Mouse (Mus musculus) hindbrain, embryonic 15.5 days (tissue): ENCODE measurements around the gene 0610010K14Rik. TPM values are rescaled to one million over a fixed set of nuclear protein-coding genes. Genes with fewer than 3 reads are reported as not detected.

Experiments
- ATAC-seq: fragments of 200-750 bp; cut with Nextera tagmentation; 2 replicates; pipeline ENCODE4 v1.8.0; 2017; ENCODE audit warnings: low read depth, moderate number of reproducible peaks, moderate TSS enrichment; ENCODE audit not compliant: low FRiP score
- H3K27ac ChIP-seq: fragments of 300-500 bp; sonication (generic); replicated peaks from 2 replicates; pipeline ENCODE4 v1.5.1; 2015; ENCODE audit warnings: mild to moderate bottlenecking, inconsistent platforms
- H3K27me3 ChIP-seq: fragments of 300-500 bp; sonication (generic); 2 replicates; pipeline ENCODE4 v1.6.1; 2015; ENCODE audit warnings: control low read depth, inconsistent platforms
- H3K36me3 ChIP-seq: fragments of 300-500 bp; sonication (generic); 2 replicates; pipeline ENCODE4 v1.6.1; 2015; ENCODE audit warnings: control low read depth, inconsistent platforms
- H3K4me1 ChIP-seq: fragments of 300-500 bp; sonication (generic); replicated peaks from 2 replicates; pipeline ENCODE4 v1.6.1; 2015; ENCODE audit warnings: control low read depth, inconsistent platforms
- H3K4me2 ChIP-seq: fragments of 300-500 bp; sonication (generic); 2 replicates; pipeline ENCODE4 v1.6.1; 2015; ENCODE audit warnings: moderate library complexity, mild to moderate bottlenecking, inconsistent platforms
- H3K4me3 ChIP-seq: fragments of 300-500 bp; sonication (generic); 2 replicates; pipeline ENCODE4 v1.5.1; 2015; ENCODE audit warnings: mild to moderate bottlenecking, inconsistent platforms
- H3K9ac ChIP-seq: fragments of 300-500 bp; sonication (generic); 2 replicates; pipeline ENCODE4 v1.6.1; 2015; ENCODE audit warnings: inconsistent platforms
- H3K9me3 ChIP-seq: fragments of 300-500 bp; sonication (generic); 2 replicates; pipeline ENCODE4 v1.6.1; 2016; ENCODE audit warnings: control low read depth, inconsistent platforms
- WGBS: fragments of 180-500 bp; shearing (Covaris S2); methylation state at CpG from one replicate; pipeline ENCODE4 v1.1.7; 2015; 5-methylcytosine and 5-hydroxymethylcytosine counted together
- polyA plus RNA-seq: library from polyadenylated mRNA; unstranded; fragments of >200 nt; fragmentation: Nextera tagmentation; extraction: Ambion mirVana; gene quantifications from 2 replicates; pipeline ENCODE4 v1.2.1, GENCODE M21; 2015

The 0610010K14Rik gene
- polyA plus RNA-seq, 1 experiment from 2014 or later = 175 TPM

- Histone ChIP-seq H3K4me1 (peaks cover 26% of the 10 kb centered on the region), H3K36me3 (peaks cover 6% of the 10 kb centered on the region; the same call in 1 of the 2 replicates), H3K4me3 (peak within 1 kb of the TSS; percentile 42), H3K27me3 (peaks cover 39% of the 10 kb centered on the region), H3K4me2 (peak within 1 kb of the TSS; percentile 84), H3K27ac (no peak within 1 kb of the TSS), H3K9ac (peak within 1 kb of the TSS; percentile 44), H3K9me3 (no peaks in the 10 kb centered on the region)
- WGBS = 58% methylated on average over 6 of the region's 6 CpGs
- ATAC-seq = no peak
Observed at GRCm38 (mm10) chr11:70212423-70212822, 25.3 kb downstream of the 0610010K14Rik start, which contains the start of gene Slc16a11. Gene Slc16a11, plus strand, starts transcription at chr11:70212752.

GRCm38 (mm10) chr11:70211972-70212371 is 25.7 kb downstream of the 0610010K14Rik start:
- H3K4me3 ChIP-seq = no peak overlapping the region
- no peak for ATAC-seq
- 78% methylated on average over 6 of the region's 6 CpGs for WGBS
- peaks cover 26% of the 10 kb centered on the region for H3K4me1 ChIP-seq
- no peak overlapping the region for H3K27ac ChIP-seq
- H3K9me3 ChIP-seq = no peaks in the 10 kb centered on the region
- no peak overlapping the region for H3K9ac ChIP-seq
- H3K4me2 ChIP-seq = no peak overlapping the region
- H3K27me3 ChIP-seq = peaks cover 37% of the 10 kb centered on the region
- H3K36me3 ChIP-seq = peaks cover 2% of the 10 kb centered on the region; the same call in 1 of the 2 replicates

GRCm38 (mm10) chr11:70210681-70211080 is 27.0 kb downstream of the 0610010K14Rik start:
- Histone ChIP-seq H3K27ac (no peak overlapping the region), H3K9me3 (no peaks in the 10 kb centered on the region), H3K4me1 (peaks cover 26% of the 10 kb centered on the region), H3K27me3 (peaks cover 24% of the 10 kb centered on the region), H3K36me3 (no peaks in the 10 kb centered on the region), H3K4me2 (no peak overlapping the region), H3K4me3 (no peak overlapping the region), H3K9ac (no peak overlapping the region)
- WGBS = 94% methylated on average over 2 of the region's 2 CpGs
- ATAC-seq = no peak

- Histone ChIP-seq H3K9me3 (no peaks in the 10 kb centered on the region), H3K4me1 (peaks cover 8% of the 10 kb centered on the region), H3K4me3 (no peak overlapping the region), H3K27ac (no peak overlapping the region), H3K9ac (no peak overlapping the region), H3K27me3 (peaks cover 8% of the 10 kb centered on the region; the same call in 1 of the 2 replicates), H3K36me3 (no peaks in the 10 kb centered on the region), H3K4me2 (no peak overlapping the region)
- no peak for ATAC-seq
- WGBS = 83% methylated on average over 5 of the region's 5 CpGs
Observed at GRCm38 (mm10) chr11:70208778-70209388, 28.8 kb downstream of the 0610010K14Rik start.

GRCm38 (mm10) chr11:70207283-70207682 is 30.4 kb downstream of the 0610010K14Rik start:
- WGBS = 90% methylated on average over 7 of the region's 7 CpGs
- Histone ChIP-seq H3K4me1 (no peaks in the 10 kb centered on the region), H3K36me3 (no peaks in the 10 kb centered on the region), H3K4me3 (no peak overlapping the region), H3K9me3 (no peaks in the 10 kb centered on the region), H3K9ac (no peak overlapping the region), H3K27me3 (peaks cover 4% of the 10 kb centered on the region; the same call in 1 of the 2 replicates), H3K27ac (no peak overlapping the region), H3K4me2 (no peak overlapping the region)
- no peak for ATAC-seq

GRCm38 (mm10) chr11:70206801-70207200 is 30.9 kb downstream of the 0610010K14Rik start:
- Histone ChIP-seq H3K9ac (no peak overlapping the region), H3K4me3 (no peak overlapping the region), H3K9me3 (no peaks in the 10 kb centered on the region), H3K4me1 (no peaks in the 10 kb centered on the region), H3K27me3 (no peaks in the 10 kb centered on the region), H3K36me3 (no peaks in the 10 kb centered on the region), H3K27ac (no peak overlapping the region), H3K4me2 (no peak overlapping the region)
- 85% methylated on average over 2 of the region's 2 CpGs for WGBS
- no peak for ATAC-seq

- Histone ChIP-seq H3K4me3 (no peak overlapping the region), H3K27ac (no peak overlapping the region), H3K4me2 (no peak overlapping the region), H3K4me1 (no peaks in the 10 kb centered on the region), H3K9me3 (no peaks in the 10 kb centered on the region), H3K27me3 (no peaks in the 10 kb centered on the region), H3K36me3 (no peaks in the 10 kb centered on the region), H3K9ac (no peak overlapping the region)
- 43% methylated on average over 5 of the region's 5 CpGs for WGBS
- ATAC-seq = no peak
Observed at GRCm38 (mm10) chr11:70201691-70202090, 36.0 kb downstream of the 0610010K14Rik start.

GRCm38 (mm10) chr11:70200036-70200608 is 37.6 kb downstream of the 0610010K14Rik start:
- H3K4me1 ChIP-seq = no peaks in the 10 kb centered on the region
- no peak overlapping the region for H3K4me2 ChIP-seq
- no peak overlapping the region for H3K9ac ChIP-seq
- 92% methylated on average over 5 of the region's 5 CpGs for WGBS
- H3K36me3 ChIP-seq = no peaks in the 10 kb centered on the region
- H3K27ac ChIP-seq = no peak overlapping the region
- no peaks in the 10 kb centered on the region for H3K9me3 ChIP-seq
- H3K4me3 ChIP-seq = no peak overlapping the region
- H3K27me3 ChIP-seq = no peaks in the 10 kb centered on the region
- no peak for ATAC-seq

GRCm38 (mm10) chr11:70199107-70199506 is 38.6 kb downstream of the 0610010K14Rik start:
- ATAC-seq = no peak
- H3K27me3 ChIP-seq = no peaks in the 10 kb centered on the region
- H3K36me3 ChIP-seq = no peaks in the 10 kb centered on the region
- H3K9me3 ChIP-seq = no peaks in the 10 kb centered on the region
- H3K4me2 ChIP-seq = no peak overlapping the region
- H3K4me1 ChIP-seq = no peaks in the 10 kb centered on the region
- H3K27ac ChIP-seq = no peak overlapping the region
- H3K4me3 ChIP-seq = no peak overlapping the region
- WGBS = 83% methylated on average over 8 of the region's 8 CpGs
- H3K9ac ChIP-seq = no peak overlapping the region

GRCm38 (mm10) chr11:70198332-70198731 is 39.4 kb downstream of the 0610010K14Rik start:
- H3K9ac ChIP-seq = no peak overlapping the region
- H3K36me3 ChIP-seq = no peaks in the 10 kb centered on the region
- no peak overlapping the region for H3K4me3 ChIP-seq
- ATAC-seq = no peak
- no peaks in the 10 kb centered on the region for H3K27me3 ChIP-seq
- no peaks in the 10 kb centered on the region for H3K4me1 ChIP-seq
- H3K4me2 ChIP-seq = no peak overlapping the region
- WGBS = 86% methylated on average over 3 of the region's 3 CpGs
- H3K9me3 ChIP-seq = no peaks in the 10 kb centered on the region
- H3K27ac ChIP-seq = no peak overlapping the region

GRCm38 (mm10) chr11:70193354-70194285 is 44.1 kb downstream of the 0610010K14Rik start:
- H3K4me3 ChIP-seq = no peak overlapping the region
- ATAC-seq = no peak
- H3K4me2 ChIP-seq = no peak overlapping the region
- no peaks in the 10 kb centered on the region for H3K27me3 ChIP-seq
- WGBS = 60% methylated on average over 11 of the region's 11 CpGs
- H3K27ac ChIP-seq = no peak overlapping the region
- no peaks in the 10 kb centered on the region for H3K4me1 ChIP-seq
- H3K9ac ChIP-seq = no peak overlapping the region
- H3K36me3 ChIP-seq = no peaks in the 10 kb centered on the region
- no peaks in the 10 kb centered on the region for H3K9me3 ChIP-seq

- Histone ChIP-seq H3K4me3 (no peak overlapping the region), H3K4me1 (no peaks in the 10 kb centered on the region), H3K9me3 (no peaks in the 10 kb centered on the region), H3K36me3 (no peaks in the 10 kb centered on the region), H3K27me3 (no peaks in the 10 kb centered on the region), H3K27ac (no peak overlapping the region), H3K4me2 (no peak overlapping the region), H3K9ac (no peak overlapping the region)
- WGBS = 85% methylated on average over 4 of the region's 4 CpGs
- ATAC-seq = no peak
Observed at GRCm38 (mm10) chr11:70192157-70192556, 45.6 kb downstream of the 0610010K14Rik start.
